Mouse (Mus musculus): ENCODE measurements around the gene Ahdc1. TPM values are rescaled to one million over a fixed set of nuclear protein-coding genes. Genes with fewer than 3 reads are reported as not detected.
A peak's percentile ranks its signal among the peaks of the same experiment; 100 is the strongest.

Ahdc1 gene
- total and polyA plus RNA-seq, 3 experiments = 2.5 to 8.8 TPM; not detected in 1

GRCm38 (mm10) chr4:133121974-133122637 lies 111.0 kb downstream of the Ahdc1 start:
- Histone ChIP-seq H3K36me3 (ENCODE audit: control insufficient read depth in 1 of 2, insufficient read depth in 2 of 2, low read length in 2 of 2) (0 out of 4 replicates have a peak, but pooled peaks cover 0 to 3% of the 10 kb centered on the region in 2 experiments), H3K27ac (ENCODE audit: control insufficient read depth, low read depth, low read length) (no peak overlapping the region), H3K27me3 (ENCODE audit: control insufficient read depth in 1 of 2, insufficient read depth in 2 of 2, low read length in 2 of 2) (0 out of 4 replicates have a peak, but pooled peaks cover 0 to 1% of the 10 kb centered on the region in 2 experiments), H3K79me2 (ENCODE audit: control insufficient read depth, insufficient read depth, low read length, poor library complexity) (no peaks in the 10 kb centered on the region), H3K9ac (ENCODE audit: control insufficient read depth, low read depth, low read length, poor library complexity, severe bottlenecking) (no peak overlapping the region), H3K4me1 (ENCODE audit: control insufficient read depth in 1 of 2, insufficient read depth in 2 of 2, low read length in 2 of 2) (peaks cover 0 to 12% of the 10 kb centered on the region in 2 experiments; a peak in 2 of 4 replicates), H3K9me3 (replicated peaks; ENCODE audit: insufficient read depth, low read length) (no peaks in the 10 kb centered on the region), H3K4me3 (ENCODE audit: control insufficient read depth in 1 of 2, insufficient read depth in 1 of 2, low read depth in 2 of 2, low read length in 2 of 2) (no peak overlapping the region)
- TF ChIP-seq GATA1 (IDR thresholded peaks at IDR 0.05; ENCODE audit: low read depth, low read length) = peak; percentile 56
- 0 out of 2 replicates have a peak, but pooled peaks have one; percentile 24 for TF ChIP-seq RCOR1 (IDR thresholded peaks at IDR 0.05; ENCODE audit: low read depth, low read length)
- no peak for TF ChIP-seq NRF1 (IDR thresholded peaks at IDR 0.05; ENCODE audit: insufficient read depth, low read depth, low read length, poor library complexity, severe bottlenecking)
- no peak for TF ChIP-seq CHD1 (IDR thresholded peaks at IDR 0.05; ENCODE audit: low read depth, low read length)
- no peak for TF ChIP-seq MYC (IDR thresholded peaks at IDR 0.05; ENCODE audit: low read depth, low read length)
- DNase-seq (ENCODE audit: low read depth, low spot score) = no peak

DNA sequence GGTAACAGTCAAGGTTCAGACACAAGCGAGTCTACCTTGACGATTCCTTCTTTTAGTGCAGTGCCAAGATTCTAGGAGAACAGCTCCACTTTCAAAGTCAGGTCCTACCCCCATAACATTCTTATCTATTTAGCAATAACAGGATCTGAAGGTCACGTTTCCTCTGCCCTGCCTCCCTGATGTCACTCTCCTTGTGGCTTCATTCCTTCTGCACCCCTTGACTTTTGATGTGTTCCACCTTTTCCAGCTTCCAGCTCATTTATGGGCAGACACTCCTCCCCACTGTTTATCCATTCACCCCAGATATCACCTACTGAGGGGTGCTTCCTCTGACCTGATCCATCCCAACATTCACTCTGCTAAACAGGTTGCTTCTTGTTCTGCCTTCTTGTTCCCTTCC lies 116.0 kb downstream of the Ahdc1 start:
- Histone ChIP-seq H3K79me2 (ENCODE audit: control insufficient read depth, insufficient read depth, low read length, poor library complexity) (peaks cover 16% of the 10 kb centered on the region), H3K9ac (ENCODE audit: control insufficient read depth, low read depth, low read length, poor library complexity, severe bottlenecking) (no peak overlapping the region), H3K36me3 (ENCODE audit: control insufficient read depth in 1 of 2, insufficient read depth in 2 of 2, low read length in 2 of 2) (peaks cover 0 to 4% of the 10 kb centered on the region in 2 experiments; a peak in 1 of 4 replicates), H3K9me3 (replicated peaks; ENCODE audit: insufficient read depth, low read length) (no peaks in the 10 kb centered on the region), H3K4me3 (ENCODE audit: control insufficient read depth in 1 of 2, insufficient read depth in 1 of 2, low read depth in 2 of 2, low read length in 2 of 2) (no peak overlapping the region), H3K4me1 (ENCODE audit: control insufficient read depth in 1 of 2, insufficient read depth in 2 of 2, low read length in 2 of 2) (peaks cover 0 to 15% of the 10 kb centered on the region in 2 experiments; a peak in 2 of 4 replicates), H3K27ac (ENCODE audit: control insufficient read depth, low read depth, low read length) (no peak overlapping the region), H3K27me3 (ENCODE audit: control insufficient read depth in 1 of 2, insufficient read depth in 2 of 2, low read length in 2 of 2) (no peaks in the 10 kb centered on the region)
- TF ChIP-seq GATA1 (IDR thresholded peaks at IDR 0.05; ENCODE audit: low read depth, low read length) (0 out of 2 replicates have a peak, but pooled peaks have one; percentile 22), BHLHE40 (IDR thresholded peaks at IDR 0.05; ENCODE audit: borderline replicate concordance, low read depth, low read length) (peak; percentile 63; the same call in 1 of the 2 replicates), POLR2AphosphoS5 (IDR thresholded peaks at IDR 0.05; ENCODE audit: borderline replicate concordance, low read depth, low read length) (no peak)
- no peak for DNase-seq (ENCODE audit: low read depth, low spot score)

Other genes with a start within 250 kb of the Ahdc1 start
- 102 and 119 TPM in 2 replicates for gene Rpa2, start 242.9 kb upstream of the Ahdc1 start, total RNA-seq (2012; rRNA removed)
- 100 to 1,000 TPM in 1 of 2 experiments, not detected in 1; 103 TPM for gene Rpa2, start 242.9 kb upstream of the Ahdc1 start, polyA plus RNA-seq (2012; ENCODE audit: insufficient read depth in 1 of 2, insufficient read length in 2 of 2, low read depth in 1 of 2, low replicate concordance in 2 of 2, missing spikeins in 1 of 2)
- 1.0 and 1.1 TPM in 2 replicates for gene Themis2, start 214.9 kb upstream of the Ahdc1 start, total RNA-seq (2012; rRNA removed)
- gene Themis2, start 214.9 kb upstream of the Ahdc1 start, polyA plus RNA-seq (2012; ENCODE audit: insufficient read depth in 1 of 2, insufficient read length in 2 of 2, low read depth in 1 of 2, low replicate concordance in 2 of 2, missing spikeins in 1 of 2) = 1 to 10 TPM in 1 of 2 experiments, not detected in 1; 2.6 TPM
- gene Ppp1r8, start 168.1 kb upstream of the Ahdc1 start, total RNA-seq (2012; rRNA removed) = 83.6 and 84.7 TPM in 2 replicates
- gene Ppp1r8, start 168.1 kb upstream of the Ahdc1 start, polyA plus RNA-seq (2012; ENCODE audit: insufficient read depth in 1 of 2, insufficient read length in 2 of 2, low read depth in 1 of 2, low replicate concordance in 2 of 2, missing spikeins in 1 of 2) = 100 to 1,000 TPM in 1 of 2 experiments, not detected in 1; 103 TPM
- gene Stx12, start 126.8 kb upstream of the Ahdc1 start, total RNA-seq (2012; rRNA removed) = 16.3 and 16.8 TPM in 2 replicates
- 10 to 100 TPM in 1 of 2 experiments, not detected in 1; 22.0 TPM for gene Stx12, start 126.8 kb upstream of the Ahdc1 start, polyA plus RNA-seq (2012; ENCODE audit: insufficient read depth in 1 of 2, insufficient read length in 2 of 2, low read depth in 1 of 2, low replicate concordance in 2 of 2, missing spikeins in 1 of 2)
- gene Fam76a, start 88.7 kb upstream of the Ahdc1 start, total RNA-seq (2012; rRNA removed) = 7.5 and 8.4 TPM in 2 replicates
- 10 to 100 TPM in 1 of 2 experiments, not detected in 1; 15.4 TPM for gene Fam76a, start 88.7 kb upstream of the Ahdc1 start, polyA plus RNA-seq (2012; ENCODE audit: insufficient read depth in 1 of 2, insufficient read length in 2 of 2, low read depth in 1 of 2, low replicate concordance in 2 of 2, missing spikeins in 1 of 2)
- not detected in 2 replicates for gene Fgr, start 37.2 kb upstream of the Ahdc1 start, total RNA-seq (2012; rRNA removed)
- not detected for gene Fgr, start 37.2 kb upstream of the Ahdc1 start, polyA plus RNA-seq (2012; ENCODE audit: insufficient read depth in 1 of 2, insufficient read length in 2 of 2, low read depth in 1 of 2, low replicate concordance in 2 of 2, missing spikeins in 1 of 2)
- gene Wasf2, start 119.2 kb downstream of the Ahdc1 start, total RNA-seq (2012; rRNA removed) = 16.4 and 18.4 TPM in 2 replicates
- 10 to 100 TPM in 1 of 2 experiments, not detected in 1; 53.7 TPM for gene Wasf2, start 119.2 kb downstream of the Ahdc1 start, polyA plus RNA-seq (2012; ENCODE audit: insufficient read depth in 1 of 2, insufficient read length in 2 of 2, low read depth in 1 of 2, low replicate concordance in 2 of 2, missing spikeins in 1 of 2)
- gene Cd164l2, start 200.9 kb downstream of the Ahdc1 start, total RNA-seq (2012; rRNA removed) = not detected in 2 replicates
- not detected for gene Cd164l2, start 200.9 kb downstream of the Ahdc1 start, polyA plus RNA-seq (2012; ENCODE audit: insufficient read depth in 1 of 2, insufficient read length in 2 of 2, low read depth in 1 of 2, low replicate concordance in 2 of 2, missing spikeins in 1 of 2)
- 0.08 TPM in 1 of 2 replicates, not detected in the other for gene Gpr3, start 201.3 kb downstream of the Ahdc1 start, total RNA-seq (2012; rRNA removed)
- gene Gpr3, start 201.3 kb downstream of the Ahdc1 start, polyA plus RNA-seq (2012; ENCODE audit: insufficient read depth in 1 of 2, insufficient read length in 2 of 2, low read depth in 1 of 2, low replicate concordance in 2 of 2, missing spikeins in 1 of 2) = under 1 TPM in 1 of 2 experiments, not detected in 1; 0.35 TPM
- 12.1 and 21.9 TPM in 2 replicates for gene Map3k6, start 229.6 kb downstream of the Ahdc1 start, total RNA-seq (2012; rRNA removed)
- 10 to 100 TPM in 1 of 2 experiments, not detected in 1; 19.1 TPM for gene Map3k6, start 229.6 kb downstream of the Ahdc1 start, polyA plus RNA-seq (2012; ENCODE audit: insufficient read depth in 1 of 2, insufficient read length in 2 of 2, low read depth in 1 of 2, low replicate concordance in 2 of 2, missing spikeins in 1 of 2)

Data from MEL (cell line).